Mouse (Mus musculus) CH12.LX (cell line): ENCODE results near the gene Appbp2. TPM values are rescaled to one million over a fixed set of nuclear protein-coding genes. Genes with fewer than 3 reads are reported as not detected.

ENCODE experiments used
- DNase-seq: peaks from one replicate; pipeline ENCODE4 v3.0.0-alpha.2; 2013; ENCODE audit errors: extremely low read depth
- H3K27ac ChIP-seq: 2 replicates; pipeline ENCODE4 v1.5.1; 2012; ENCODE audit warnings: low read depth, mild to moderate bottlenecking, control low read depth, moderate library complexity; ENCODE audit not compliant: insufficient read depth
- H3K27me3 ChIP-seq: replicated peaks from 2 replicates; pipeline ENCODE3; 2012; ENCODE audit warnings: inconsistent platforms
- H3K36me3 ChIP-seq, 2 experiments: replicated peaks in 1 of 2; 2 replicates each; pipeline versions ENCODE3 to v1.6.1; 2012; ENCODE audit warnings: inconsistent platforms in 1 of 2, low read length in 1 of 2, mild to moderate bottlenecking in 1 of 2, mixed read lengths in 1 of 2, moderate library complexity in 1 of 2; ENCODE audit not compliant: control insufficient read depth in 1 of 2, insufficient read depth in 1 of 2
- H3K4me1 ChIP-seq, 2 experiments: 2 replicates each; pipeline ENCODE4 v1.6.1; 2012; ENCODE audit warnings: inconsistent platforms in 1 of 2, moderate library complexity in 1 of 2; ENCODE audit not compliant: insufficient read depth in 2 of 2, control insufficient read depth in 1 of 2
- H3K4me2 ChIP-seq: 2 replicates; pipeline ENCODE4 v1.6.1; 2012; ENCODE audit warnings: low read depth, mild to moderate bottlenecking, control low read depth; ENCODE audit not compliant: poor library complexity, insufficient read depth, severe bottlenecking
- H3K4me3 ChIP-seq, 3 experiments: fragments of 150-350 bp in 1 of 3; sonication (generic) in 1 of 3; replicated peaks in 1 of 3; 2 replicates each; pipeline versions ENCODE3 to v1.5.1; 2011 to 2012; ENCODE audit warnings: low read depth in 2 of 3, low read length in 2 of 3, mild to moderate bottlenecking in 2 of 3, moderate library complexity in 2 of 3, control low read depth in 1 of 3, improper control_type of control experiment in 1 of 3, inconsistent platforms in 1 of 3, mixed read lengths in 1 of 3; ENCODE audit not compliant: poor library complexity in 1 of 3
- H3K79me2 ChIP-seq: replicated peaks from 2 replicates; pipeline ENCODE4 v1.6.1; 2012; ENCODE audit warnings: mild to moderate bottlenecking, moderate library complexity; ENCODE audit not compliant: control insufficient read depth, poor library complexity, insufficient read depth, severe bottlenecking; ENCODE audit errors: extremely low read depth
- H3K9ac ChIP-seq: 2 replicates; pipeline ENCODE4 v1.6.1; 2012; ENCODE audit warnings: low read depth, mild to moderate bottlenecking, control low read depth, moderate library complexity; ENCODE audit not compliant: insufficient read depth
- H3K9me3 ChIP-seq: replicated peaks from 2 replicates; pipeline ENCODE3; 2012; ENCODE audit warnings: low read length, inconsistent platforms, mixed read lengths
- BHLHE40 ChIP-seq: IDR thresholded peaks from 2 replicates; pipeline ENCODE4 v1.6.1; 2011; ENCODE audit warnings: mild to moderate bottlenecking, low read depth, low read length, improper control_type of control experiment
- CTCF ChIP-seq, 2 experiments: IDR thresholded peaks in 1 of 2; conservative IDR thresholded peaks in 1 of 2; 2 replicates each; pipeline ENCODE4 v1.5.1; 2011 to 2012; ENCODE audit warnings: low read depth in 2 of 2, low read length in 2 of 2, improper control_type of control experiment in 1 of 2, inconsistent platforms in 1 of 2, mild to moderate bottlenecking in 1 of 2, moderate library complexity in 1 of 2
- E2F4 ChIP-seq: IDR thresholded peaks from 2 replicates; pipeline ENCODE4 v1.6.1; 2011; ENCODE audit warnings: low read depth, low read length, improper control_type of control experiment; ENCODE audit not compliant: insufficient replicate concordance
- EP300 ChIP-seq: IDR thresholded peaks from 2 replicates; pipeline ENCODE4 v1.6.1; 2011; ENCODE audit warnings: low read length, improper control_type of control experiment
- GABPA ChIP-seq: IDR thresholded peaks from 2 replicates; pipeline ENCODE4 v1.6.1; 2012; ENCODE audit warnings: low read depth, low read length, improper control_type of control experiment, inconsistent platforms; ENCODE audit not compliant: insufficient replicate concordance
- KAT2A ChIP-seq: IDR thresholded peaks from 2 replicates; pipeline ENCODE4 v1.6.1; 2012; ENCODE audit warnings: low read length, improper control_type of control experiment, inconsistent platforms; ENCODE audit not compliant: insufficient replicate concordance
- MAZ ChIP-seq: IDR thresholded peaks from 2 replicates; pipeline ENCODE4 v1.6.1; 2012; ENCODE audit warnings: low read depth, mild to moderate bottlenecking, inconsistent platforms, low read length, improper control_type of control experiment, moderate library complexity
- MEF2A ChIP-seq: IDR thresholded peaks from 2 replicates; pipeline ENCODE4 v1.6.1; 2014; ENCODE audit warnings: low read depth, mild to moderate bottlenecking, inconsistent platforms, low read length, improper control_type of control experiment, borderline replicate concordance
- MXI1 ChIP-seq: IDR thresholded peaks from 2 replicates; pipeline ENCODE4 v1.6.1; 2011; ENCODE audit warnings: mild to moderate bottlenecking, low read depth, low read length, improper control_type of control experiment
- MYC ChIP-seq: IDR thresholded peaks from 2 replicates; pipeline ENCODE4 v1.6.1; 2011; ENCODE audit warnings: low read depth, mild to moderate bottlenecking, improper control_type of control experiment, low read length
- NRF1 ChIP-seq: IDR thresholded peaks from 2 replicates; pipeline ENCODE4 v1.6.1; 2014; ENCODE audit warnings: low read depth, mild to moderate bottlenecking, inconsistent platforms, low read length, improper control_type of control experiment, moderate library complexity
- POLR2A ChIP-seq: IDR thresholded peaks from 2 replicates; pipeline ENCODE4 v1.6.1; 2011; ENCODE audit warnings: low read depth, mild to moderate bottlenecking, improper control_type of control experiment, low read length
- POLR2AphosphoS2 ChIP-seq: IDR thresholded peaks from 2 replicates; pipeline ENCODE4 v1.6.1; 2011; ENCODE audit warnings: low read depth, low read length, improper control_type of control experiment
- RAD21 ChIP-seq: IDR thresholded peaks from 2 replicates; pipeline ENCODE4 v1.6.1; 2011; ENCODE audit warnings: low read depth, mild to moderate bottlenecking, low read length, improper control_type of control experiment, moderate library complexity
- SIN3A ChIP-seq: IDR thresholded peaks from 2 replicates; pipeline ENCODE4 v1.6.1; 2012; ENCODE audit warnings: low read length, improper control_type of control experiment, inconsistent platforms
- SMC3 ChIP-seq: IDR thresholded peaks from 2 replicates; pipeline ENCODE4 v1.6.1; 2011; ENCODE audit warnings: low read depth, low read length, improper control_type of control experiment
- TCF12 ChIP-seq: IDR thresholded peaks from 2 replicates; pipeline ENCODE4 v1.6.1; 2014; ENCODE audit warnings: low read depth, mild to moderate bottlenecking, inconsistent platforms, low read length, improper control_type of control experiment
- UBTF ChIP-seq: IDR thresholded peaks from 2 replicates; pipeline ENCODE4 v1.6.1; 2012; ENCODE audit warnings: low read depth, mild to moderate bottlenecking, inconsistent platforms, low read length, improper control_type of control experiment, moderate library complexity
- USF2 ChIP-seq: conservative IDR thresholded peaks from 2 replicates; pipeline ENCODE4 v1.6.1; 2011; ENCODE audit warnings: low read depth, low read length, improper control_type of control experiment
- ZNF384 ChIP-seq: IDR thresholded peaks from 2 replicates; pipeline ENCODE4 v1.6.1; 2012; ENCODE audit warnings: low read depth, low read length, improper control_type of control experiment, inconsistent platforms
- dilution Hi-C: fragments of 300-500 bp; cut with MboI; formaldehyde crosslinking; loops from 2 replicates; pipeline ENCODE4 v1.14.3; 2020; ENCODE audit warnings: low sequenced_read_pairs; ENCODE audit not compliant: extremely low pct_unique_long_range_greater_than_20kb, extremely low pct_ligation_motif_present
- in situ Hi-C: fragments of 300-500 bp; cut with MboI; formaldehyde crosslinking; loops from 3 replicates; pipeline ENCODE4 v1.14.3; 2019; ENCODE audit warnings: low sequenced_read_pairs, low pct_ligation_motif_present, low pct_unique_long_range_greater_than_20kb, mixed read lengths
- polyA plus RNA-seq: library from polyadenylated mRNA; unstranded; fragments of >175 nt; gene quantifications from 2 replicates; pipeline ENCODE4 v1.2.1, GENCODE M21; 2012; ENCODE audit warnings: low read depth; ENCODE audit not compliant: insufficient read length
- total RNA-seq, 2 experiments: library from RNA; depleted of rRNA; stranded (reverse); fragments of 300-350 nt in 1 of 2; fragments of >200 nt in 1 of 2; gene quantifications; 2 replicates each; pipeline ENCODE4 v1.2.3; 2012 to 2014

Gene Appbp2
- total and polyA plus RNA-seq, 3 experiments, result 31.1 to 37.4 (median 36.6) TPM

- Histone ChIP-seq H3K4me3 (peak overlapping the region; percentile 76 to 90 (median 84)), H3K79me2 (peaks cover 50% of the 10 kb centered on the region), H3K4me1 (peaks cover 0 to 27% of the 10 kb centered on the region in 2 experiments; a peak in 2 of 4 replicates), H3K36me3 (peaks cover 10 to 41% of the 10 kb centered on the region in 2 experiments), H3K27me3 (no peaks in the 10 kb centered on the region), H3K27ac (peak overlapping the region; percentile 84), H3K9me3 (no peaks in the 10 kb centered on the region), H3K4me2 (0 out of 2 replicates have a peak overlapping the region, but pooled peaks have one; percentile 3), H3K9ac (peak overlapping the region; percentile 76)
- dilution Hi-C loops (no loop called here), in situ Hi-C loops (no loop called here)
- TF ChIP-seq MAZ (peak; percentile 66; the same call in 1 of the 2 replicates), RAD21 (no peak), GABPA (no peak), ZNF384 (no peak), MEF2A (no peak; the same call in 1 of the 2 replicates), USF2 (no peak), CTCF (conservative IDR thresholded peaks at IDR 0.05 in 1 of 2, IDR thresholded peaks at IDR 0.05 in 1 of 2; ENCODE audit: low read depth in 2 of 2, low read length in 2 of 2) (no peak), MXI1 (peak; percentile 85; the same call in 1 of the 2 replicates), POLR2A (no peak), POLR2AphosphoS2 (no peak), TCF12 (no peak), E2F4 (no peak), UBTF (peak; percentile 94), SIN3A (peak; percentile 72; the same call in 1 of the 2 replicates), NRF1 (peak; percentile 63), BHLHE40 (no peak), EP300 (no peak)
- DNase-seq, result peak; percentile 82
Observed at GRCm38 (mm10) chr11:85234363-85234989, 454 bp downstream of the Appbp2 start.

- Histone ChIP-seq H3K4me3 (peak overlapping the region; percentile 76 to 90 (median 84)), H3K9ac (peak overlapping the region; percentile 76), H3K4me1 (peaks cover 0 to 27% of the 10 kb centered on the region in 2 experiments; a peak in 2 of 4 replicates), H3K9me3 (no peaks in the 10 kb centered on the region), H3K79me2 (peaks cover 56% of the 10 kb centered on the region), H3K27me3 (no peaks in the 10 kb centered on the region), H3K4me2 (peak overlapping the region; percentile 85), H3K27ac (no peak overlapping the region), H3K36me3 (peaks cover 10 to 39% of the 10 kb centered on the region in 2 experiments)
- peak; percentile 22 for DNase-seq
- in situ Hi-C loops (no loop called here), dilution Hi-C loops (no loop called here)
- TF ChIP-seq SMC3, result no peak
- TF ChIP-seq MYC, result 0 out of 2 replicates have a peak, but pooled peaks have one; percentile 3
- 0 out of 2 replicates have a peak, but pooled peaks have one; percentile 23 for TF ChIP-seq KAT2A
Observed at GRCm38 (mm10) chr11:85233676-85234210, 1.2 kb downstream of the Appbp2 start.
